Mouse (Mus musculus): ENCODE data around the gene Eef1akmt2. TPM values are rescaled to one million over a fixed set of nuclear protein-coding genes. Genes with fewer than 3 reads are reported as not detected.

Eef1akmt2 gene
- polyA plus RNA-seq, 1 experiment from 2014 or later = 93.0 TPM

DNA sequence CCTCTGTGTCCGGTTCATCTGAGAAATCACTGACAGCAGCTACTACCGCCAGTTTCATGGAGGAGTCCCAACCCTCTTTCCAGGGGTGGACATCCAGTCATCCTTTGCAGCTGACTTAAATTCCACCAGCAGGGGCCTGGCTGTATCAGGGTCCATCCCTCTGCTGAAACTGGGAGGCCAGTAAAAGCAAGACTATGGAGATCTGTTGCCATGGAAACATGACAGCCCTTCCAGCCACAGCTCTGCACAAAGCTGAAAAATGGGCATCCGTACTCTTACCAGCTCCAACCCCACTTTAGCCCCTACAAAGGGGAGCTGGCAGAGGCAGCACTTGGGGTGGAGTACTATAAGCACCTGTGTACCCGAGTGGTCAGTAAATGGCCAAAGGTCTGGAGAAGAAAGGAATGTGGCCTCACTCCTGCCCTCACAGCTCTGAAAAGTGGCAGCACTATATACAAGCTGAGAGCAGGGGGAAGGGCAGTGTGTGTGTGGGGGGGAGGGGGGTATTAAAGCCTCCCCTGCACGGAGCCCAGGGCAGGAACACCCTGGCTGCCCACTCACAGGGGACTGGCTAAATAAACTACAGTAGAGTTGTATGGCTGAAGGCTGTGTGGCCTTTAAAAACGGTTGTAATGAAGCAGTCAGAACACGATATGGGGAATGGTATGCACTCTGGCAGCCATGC is 71.2 kb downstream of the Eef1akmt2 start:
- ATAC-seq (ENCODE audit: low FRiP score) = peak; percentile 79
- peak; percentile 53 for DNase-seq (ENCODE audit: low spot score)
- no peak overlapping the region for H3K9ac ChIP-seq (ENCODE audit: low read depth, low read length)
- no peaks in the 10 kb centered on the region for H3K27me3 ChIP-seq (ENCODE audit: control insufficient read depth, insufficient read depth, low read length)
- peaks cover 13% of the 10 kb centered on the region for H3K4me1 ChIP-seq (replicated peaks; ENCODE audit: control insufficient read depth, insufficient read depth, low read length)
- no peaks in the 10 kb centered on the region for H3K9me3 ChIP-seq (ENCODE audit: control insufficient read depth, low read length)
- H3K27ac ChIP-seq (ENCODE audit: low read depth, low read length) = peak overlapping the region; percentile 54
- no peaks in the 10 kb centered on the region for H3K36me3 ChIP-seq (ENCODE audit: control insufficient read depth, insufficient read depth, low read length)
- H3K4me2 ChIP-seq (replicated peaks; ENCODE audit: low read depth, low read length) = peak overlapping the region; percentile 11
- 21% methylated on average over 7 of the region's 7 CpGs for WGBS
- no peak overlapping the region for H3K4me3 ChIP-seq (ENCODE audit: low read depth, low read length)

DNA sequence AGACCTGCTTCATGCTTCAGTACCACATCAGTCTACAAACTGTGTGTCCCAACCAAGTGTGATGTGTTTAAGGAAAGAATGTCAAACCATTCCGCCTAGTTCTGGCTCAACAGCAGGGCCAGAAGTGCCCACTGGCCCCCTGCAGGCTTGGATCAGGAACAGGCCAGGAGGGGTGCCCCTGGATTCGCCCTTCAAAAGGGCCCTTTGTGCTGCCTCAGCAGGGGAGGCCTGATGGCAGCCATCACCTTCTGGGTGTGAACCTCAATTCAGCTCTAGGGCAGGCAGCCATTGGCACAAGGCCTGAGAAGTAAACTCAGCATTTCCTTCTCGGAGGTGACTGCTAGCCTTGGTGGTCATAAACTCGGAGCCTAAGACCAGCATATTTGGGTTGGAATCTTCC is 71.9 kb downstream of the Eef1akmt2 start:
- 0 out of 2 replicates have a peak, but pooled peaks have one; percentile 62 for ATAC-seq (ENCODE audit: low FRiP score)
- no peak overlapping the region for H3K4me3 ChIP-seq (ENCODE audit: low read depth, low read length)
- no peaks in the 10 kb centered on the region for H3K36me3 ChIP-seq (ENCODE audit: control insufficient read depth, insufficient read depth, low read length)
- no peak overlapping the region for H3K4me2 ChIP-seq (replicated peaks; ENCODE audit: low read depth, low read length)
- peak; percentile 37 for DNase-seq (ENCODE audit: low spot score)
- H3K27ac ChIP-seq (ENCODE audit: low read depth, low read length) = no peak overlapping the region
- WGBS = 40% methylated on average over 4 of the region's 4 CpGs
- H3K9me3 ChIP-seq (ENCODE audit: control insufficient read depth, low read length) = no peaks in the 10 kb centered on the region
- H3K9ac ChIP-seq (ENCODE audit: low read depth, low read length) = no peak overlapping the region
- H3K4me1 ChIP-seq (replicated peaks; ENCODE audit: control insufficient read depth, insufficient read depth, low read length) = peaks cover 13% of the 10 kb centered on the region
- no peaks in the 10 kb centered on the region for H3K27me3 ChIP-seq (ENCODE audit: control insufficient read depth, insufficient read depth, low read length)

DNA sequence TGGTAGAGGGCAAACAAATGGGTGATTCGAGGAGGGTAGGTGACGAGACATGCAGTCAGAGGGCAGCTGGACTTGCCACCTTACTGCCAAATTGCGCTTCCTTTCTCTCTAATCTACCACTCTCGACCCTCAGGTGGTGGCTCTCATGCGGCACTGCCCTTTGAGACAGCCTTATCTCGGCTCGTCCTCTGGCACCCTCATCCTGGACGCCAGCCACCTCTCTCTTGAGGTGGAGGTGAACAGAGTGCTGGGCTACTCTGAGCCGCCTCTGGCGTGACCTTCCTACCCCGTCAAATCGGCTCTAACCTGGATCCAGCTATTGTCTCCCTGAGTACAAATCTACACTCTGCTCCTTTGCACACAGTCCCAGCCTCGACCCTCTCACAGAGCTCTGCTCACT is 73.8 kb downstream of the Eef1akmt2 start:
- H3K36me3 ChIP-seq (ENCODE audit: control insufficient read depth, insufficient read depth, low read length) = no peaks in the 10 kb centered on the region
- H3K27ac ChIP-seq (ENCODE audit: low read depth, low read length) = no peak overlapping the region
- peaks cover 13% of the 10 kb centered on the region for H3K4me1 ChIP-seq (replicated peaks; ENCODE audit: control insufficient read depth, insufficient read depth, low read length)
- H3K27me3 ChIP-seq (ENCODE audit: control insufficient read depth, insufficient read depth, low read length) = no peaks in the 10 kb centered on the region
- ATAC-seq (ENCODE audit: low FRiP score) = no peak
- H3K4me3 ChIP-seq (ENCODE audit: low read depth, low read length) = no peak overlapping the region
- 91% methylated on average over 13 of the region's 13 CpGs for WGBS
- no peak overlapping the region for H3K4me2 ChIP-seq (replicated peaks; ENCODE audit: low read depth, low read length)
- H3K9me3 ChIP-seq (ENCODE audit: control insufficient read depth, low read length) = no peaks in the 10 kb centered on the region
- DNase-seq (ENCODE audit: low spot score) = no peak
- H3K9ac ChIP-seq (ENCODE audit: low read depth, low read length) = no peak overlapping the region

DNA sequence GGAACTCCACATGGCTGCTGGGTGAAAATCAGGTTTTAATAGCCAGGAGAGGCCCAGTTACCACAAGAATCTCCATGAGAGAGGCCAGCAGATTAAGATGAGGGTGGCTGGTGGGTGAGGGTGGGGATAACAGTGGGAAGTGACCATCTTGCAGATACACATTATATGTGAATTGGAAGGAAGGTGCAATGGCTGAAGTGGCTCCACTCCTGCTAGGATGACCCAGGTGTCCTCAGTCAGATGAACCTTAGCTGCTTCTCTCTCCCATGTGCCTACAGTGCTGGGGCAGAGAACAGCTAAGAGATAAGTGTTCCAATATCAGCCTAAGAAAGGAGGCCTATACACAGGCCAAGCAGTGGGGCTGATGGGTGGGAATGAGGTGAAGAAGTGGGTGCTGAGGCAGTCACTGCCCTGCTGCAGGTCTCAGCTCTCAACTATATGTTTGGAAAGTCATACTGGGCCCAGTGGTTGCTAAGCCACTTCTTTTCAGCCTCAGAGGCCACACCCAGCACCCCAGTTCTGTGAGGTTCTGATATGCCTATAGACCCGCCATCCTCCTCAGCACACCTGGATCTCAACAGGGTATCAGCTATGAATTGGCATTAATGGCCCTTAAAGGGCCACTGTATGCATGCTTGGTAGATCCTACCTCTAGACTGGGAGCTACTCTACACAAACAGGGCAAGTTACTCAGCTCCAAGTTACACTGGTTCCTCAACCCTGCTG is 74.6 kb downstream of the Eef1akmt2 start:
- Histone ChIP-seq H3K9me3 (ENCODE audit: control insufficient read depth, low read length) (no peaks in the 10 kb centered on the region), H3K4me1 (replicated peaks; ENCODE audit: control insufficient read depth, insufficient read depth, low read length) (peaks cover 13% of the 10 kb centered on the region), H3K9ac (ENCODE audit: low read depth, low read length) (no peak overlapping the region), H3K4me3 (ENCODE audit: low read depth, low read length) (no peak overlapping the region), H3K4me2 (replicated peaks; ENCODE audit: low read depth, low read length) (no peak overlapping the region), H3K27me3 (ENCODE audit: control insufficient read depth, insufficient read depth, low read length) (no peaks in the 10 kb centered on the region), H3K27ac (ENCODE audit: low read depth, low read length) (no peak overlapping the region), H3K36me3 (ENCODE audit: control insufficient read depth, insufficient read depth, low read length) (no peaks in the 10 kb centered on the region)
- ATAC-seq (ENCODE audit: low FRiP score) = no peak
- 78% methylated on average over 1 of the region's 1 CpGs for WGBS
- DNase-seq (ENCODE audit: low spot score) = no peak

Other genes with a start within 250 kb of the Eef1akmt2 start
- 20.4 and 22.4 TPM in 2 replicates for gene Lhpp, start 242.0 kb downstream of the Eef1akmt2 start, polyA plus RNA-seq (2014; fragmentation: Nextera tagmentation; extraction: Ambion mirVana)
- 16.9 and 17.0 TPM in 2 replicates for gene Fam53b, start 38.8 kb downstream of the Eef1akmt2 start, polyA plus RNA-seq (2014; fragmentation: Nextera tagmentation; extraction: Ambion mirVana)
- 39.0 TPM in 2 replicates for gene Abraxas2, start 6.6 kb upstream of the Eef1akmt2 start, polyA plus RNA-seq (2014; fragmentation: Nextera tagmentation; extraction: Ambion mirVana)
- 17.9 and 18.7 TPM in 2 replicates for gene Zranb1, start 78.5 kb upstream of the Eef1akmt2 start, polyA plus RNA-seq (2014; fragmentation: Nextera tagmentation; extraction: Ambion mirVana)